Mouse (Mus musculus): ENCODE data around the gene Dph1.

Gene Dph1

DNA sequence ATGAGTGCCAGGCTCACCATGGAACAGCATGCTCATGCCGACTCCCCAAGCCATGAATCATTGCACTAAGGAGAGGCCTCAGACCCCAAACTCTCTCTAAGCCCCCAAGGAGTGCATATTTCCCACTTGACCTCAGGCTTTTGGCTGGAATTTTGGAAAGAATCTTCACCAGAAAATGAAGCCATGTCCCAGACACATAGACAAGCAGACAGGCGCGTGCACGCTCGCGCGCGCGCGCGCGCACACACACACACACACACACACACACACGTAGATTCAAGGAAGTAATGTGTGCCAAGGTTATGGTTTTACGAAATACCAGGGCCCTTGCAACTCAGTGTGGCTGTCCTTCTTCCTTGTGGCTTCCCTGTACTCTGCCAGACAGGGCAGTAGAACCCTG lies 32.6 kb downstream of the Dph1 start:
- no peak for DNase-seq (ENCODE audit: low spot score)

DNA sequence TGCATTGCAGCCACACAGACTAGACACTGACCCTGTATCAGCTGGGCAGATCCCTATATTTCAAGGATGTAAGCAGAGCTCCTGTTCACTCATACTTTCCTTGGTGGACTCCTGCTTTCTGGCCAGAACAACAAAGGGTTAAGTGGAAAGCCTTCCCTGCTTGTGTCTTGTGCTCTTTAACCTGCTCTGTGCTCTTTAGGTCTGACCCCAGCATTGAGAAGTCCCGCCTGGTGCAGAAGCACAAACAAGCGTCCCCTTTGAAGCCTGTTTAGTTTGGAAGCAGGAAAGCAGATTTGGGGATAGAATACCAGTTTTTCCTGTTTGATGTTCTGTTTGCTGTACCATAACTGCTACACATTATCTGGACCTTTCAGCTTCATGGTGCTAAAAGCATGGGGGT lies 33.1 kb downstream of the Dph1 start:
- DNase-seq (ENCODE audit: low spot score) = no peak

DNA sequence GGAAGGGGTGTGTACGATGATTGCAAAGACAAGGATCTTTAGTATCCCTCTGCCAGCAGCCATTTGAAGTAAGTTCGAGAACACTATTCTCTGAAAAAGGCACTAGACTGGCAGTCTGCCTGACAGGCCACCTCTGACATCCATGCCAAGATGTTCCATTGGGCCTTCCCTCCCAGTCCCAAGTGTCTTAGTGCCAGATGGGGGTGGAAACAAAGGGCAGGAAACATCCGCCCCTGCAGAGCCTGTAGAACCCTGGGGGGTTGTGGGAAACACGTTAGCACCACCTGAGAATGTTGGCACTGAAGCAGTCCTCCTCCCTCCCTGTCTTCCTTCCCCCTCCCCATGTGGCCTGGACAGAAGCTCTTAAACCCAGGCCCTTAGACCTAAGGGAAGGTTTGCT lies 34.0 kb downstream of the Dph1 start:
- no peak for DNase-seq (ENCODE audit: low spot score)

- no peak for DNase-seq (ENCODE audit: low spot score)
Measured at GRCm38 (mm10) chr11:75156416-75156815, 34.6 kb downstream of the Dph1 start.

DNA sequence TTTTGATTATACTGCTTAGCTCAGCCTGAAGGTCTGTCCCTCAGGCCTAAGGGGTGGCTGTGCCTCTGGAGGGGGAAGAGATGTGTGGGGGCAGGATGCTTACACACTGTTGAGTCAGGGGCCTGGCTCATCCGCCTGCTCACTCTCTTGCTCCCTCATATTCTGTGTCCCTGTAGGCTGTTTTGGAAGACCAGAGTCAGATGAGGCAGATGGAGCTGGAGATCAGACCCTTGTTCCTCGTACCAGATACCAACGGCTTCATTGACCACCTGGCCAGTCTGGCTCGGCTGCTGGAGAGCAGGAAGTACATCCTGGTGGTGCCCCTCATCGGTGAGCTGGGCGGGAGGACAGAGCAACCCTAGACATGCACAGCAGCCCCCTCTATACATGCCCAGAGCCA lies 35.1 kb downstream of the Dph1 start:
- DNase-seq (ENCODE audit: low spot score) = no peak

DNA sequence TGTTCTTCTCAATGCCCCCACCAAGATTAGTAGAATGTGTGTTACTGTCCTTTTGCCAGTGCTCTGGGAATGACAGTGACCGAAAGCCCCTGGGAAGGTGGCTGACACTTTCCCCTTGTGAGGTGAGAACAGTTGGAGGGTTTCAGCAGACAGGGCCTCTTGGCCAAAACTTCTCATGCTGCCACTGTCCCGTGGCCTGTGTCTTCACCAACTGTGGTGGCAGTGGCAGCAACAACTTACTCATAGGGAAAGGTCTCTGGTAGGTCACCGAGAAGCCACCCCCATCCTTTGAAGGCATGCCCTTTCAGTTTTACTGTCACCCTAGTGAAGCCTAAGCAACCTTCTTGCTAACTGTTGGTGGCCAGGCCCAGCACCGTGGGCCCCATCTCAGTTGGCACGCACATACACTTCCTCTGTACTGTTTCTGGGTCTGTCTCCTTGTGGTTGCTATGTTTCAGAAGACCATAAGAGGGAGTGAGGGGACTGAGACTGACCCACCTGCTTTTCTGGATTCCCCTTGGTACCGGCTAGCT lies 36.9 kb downstream of the Dph1 start:
- DNase-seq (ENCODE audit: low spot score) = no peak

GRCm38 (mm10) chr11:75152603-75153557 lies 38.2 kb downstream of the Dph1 start:
- no peak for DNase-seq (ENCODE audit: low spot score)

- no peak for DNase-seq (ENCODE audit: low spot score)
Measured at GRCm38 (mm10) chr11:75150346-75150745, 40.7 kb downstream of the Dph1 start.

- no peak for DNase-seq (ENCODE audit: low spot score)
Measured at GRCm38 (mm10) chr11:75148332-75149035, 42.6 kb downstream of the Dph1 start.

- DNase-seq (ENCODE audit: low spot score) = no peak
Measured at GRCm38 (mm10) chr11:75147846-75148168, 43.2 kb downstream of the Dph1 start.

DNA sequence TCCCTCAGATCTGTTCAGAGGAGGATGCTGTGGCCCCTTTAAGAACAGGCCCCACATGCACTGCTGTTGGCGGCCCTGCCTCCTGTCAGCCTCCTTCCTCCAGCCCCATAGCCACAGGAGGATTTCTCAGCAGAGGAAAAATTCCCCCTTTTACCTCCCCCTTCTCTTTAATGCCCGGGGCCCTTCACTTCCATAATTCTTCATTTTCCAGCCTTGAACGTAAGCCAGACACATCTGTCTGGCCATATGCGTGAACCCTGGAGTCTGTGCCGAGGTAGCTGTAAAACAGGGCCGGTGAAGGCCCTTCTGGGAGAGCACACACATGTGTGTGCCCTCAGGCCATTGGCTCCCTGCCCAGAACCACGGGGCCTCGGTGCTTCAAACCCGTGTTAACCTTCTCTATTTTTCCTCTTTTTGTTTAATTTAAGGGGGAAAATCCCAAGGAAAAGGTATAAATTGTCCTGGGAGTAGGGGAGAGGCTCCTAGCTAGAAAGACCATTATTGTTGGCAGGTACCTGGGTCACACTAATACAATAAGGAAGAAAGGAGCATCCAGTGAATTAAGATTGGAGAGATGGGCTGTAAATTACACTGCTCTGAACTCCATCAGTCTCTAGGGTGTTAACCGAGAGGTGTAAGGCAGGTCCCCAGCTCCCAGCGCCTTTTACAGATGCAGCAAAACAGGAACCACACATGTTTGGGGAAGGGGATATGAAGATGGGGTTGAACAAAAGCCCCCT lies 43.8 kb downstream of the Dph1 start:
- DNase-seq (ENCODE audit: low spot score) = no peak

- no peak for DNase-seq (ENCODE audit: low spot score)
Measured at GRCm38 (mm10) chr11:75145841-75146240, 45.2 kb downstream of the Dph1 start.

GRCm38 (mm10) chr11:75142749-75143148 lies 48.3 kb downstream of the Dph1 start:
- no peak for DNase-seq (ENCODE audit: low spot score)

DNA sequence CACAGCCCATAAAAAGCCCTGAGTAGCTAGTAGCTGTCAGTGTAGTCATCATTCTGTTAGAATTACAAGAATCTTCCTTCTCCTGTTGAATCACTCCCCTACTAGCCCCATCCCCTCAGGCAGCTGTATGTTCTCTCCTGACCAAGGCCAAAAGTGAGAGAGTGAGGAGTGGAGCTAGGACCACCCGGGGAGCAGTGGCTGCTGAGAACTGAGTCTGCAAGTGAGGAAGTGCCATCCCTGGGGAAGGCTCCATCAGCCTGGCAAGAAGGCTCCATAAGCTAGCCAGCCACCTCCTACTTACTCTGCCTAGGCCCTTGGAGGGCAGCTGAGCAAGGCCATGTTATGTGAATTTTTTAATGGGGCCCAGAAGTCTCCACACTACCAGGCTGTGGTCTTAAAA lies 49.1 kb downstream of the Dph1 start:
- no peak for DNase-seq (ENCODE audit: low spot score)

- DNase-seq (ENCODE audit: low spot score) = no peak
Measured at GRCm38 (mm10) chr11:75141038-75141437, 50.0 kb downstream of the Dph1 start.

DNA sequence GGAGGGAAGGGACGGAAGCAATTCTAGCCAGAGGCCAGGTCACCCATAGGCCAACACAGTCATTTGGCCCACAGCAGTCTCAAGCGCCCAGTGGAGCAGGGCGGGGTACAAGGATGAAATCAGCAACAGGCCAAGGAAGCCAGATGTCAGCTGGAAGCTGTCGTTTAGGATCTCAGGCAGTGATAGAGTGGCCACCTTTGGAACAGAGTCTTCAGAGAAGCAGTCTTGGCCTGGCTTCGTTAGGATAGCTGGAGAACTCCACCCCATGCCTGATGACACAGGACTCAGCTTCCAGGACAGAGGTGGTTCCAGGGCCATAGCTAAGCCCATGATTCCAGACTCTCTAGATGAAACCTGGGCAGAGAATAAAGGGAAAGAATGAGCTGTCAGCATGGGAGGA lies 50.6 kb downstream of the Dph1 start:
- no peak for DNase-seq (ENCODE audit: low spot score)

DNA sequence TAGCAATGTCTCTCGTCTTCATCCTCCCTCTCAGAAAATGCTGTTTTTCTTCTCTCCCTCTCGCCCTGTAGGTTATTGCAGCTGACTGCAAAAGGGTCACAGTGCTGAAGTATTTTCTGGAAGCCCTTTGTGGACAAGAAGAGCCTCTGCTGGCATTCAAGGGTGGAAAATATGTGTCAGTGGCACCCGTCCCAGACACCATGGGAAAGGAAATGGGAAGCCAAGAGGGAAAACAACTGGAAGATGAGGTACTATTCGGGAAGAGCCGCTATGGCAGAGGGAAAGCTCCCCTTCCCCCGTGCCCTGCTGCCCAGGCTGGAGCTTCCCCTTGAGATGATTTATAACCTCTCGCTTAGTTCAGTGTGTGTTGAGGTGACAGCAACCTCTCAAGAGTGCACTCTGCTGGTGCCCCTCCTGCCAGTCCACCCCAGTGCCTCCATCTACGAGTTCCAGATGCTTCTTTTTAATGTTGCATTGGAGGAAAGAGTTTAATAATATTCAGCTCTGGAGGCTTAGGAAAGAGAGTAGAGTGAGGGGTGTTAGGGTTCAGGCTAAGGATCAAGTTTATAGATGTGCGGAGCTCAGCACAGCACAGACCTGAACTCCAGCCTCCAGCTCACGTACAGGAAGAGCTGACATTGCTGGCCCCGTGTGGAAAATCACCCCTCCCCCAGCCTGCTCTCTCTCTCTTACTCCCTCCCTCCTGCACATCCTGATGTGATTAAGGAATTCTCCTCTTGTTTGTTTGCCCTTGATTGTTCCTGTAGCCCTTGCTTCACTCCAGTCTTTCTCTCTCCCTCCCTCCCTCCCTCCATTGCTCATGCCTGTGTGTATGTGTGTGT lies 51.7 kb downstream of the Dph1 start:
- DNase-seq (ENCODE audit: low spot score) = no peak

DNA sequence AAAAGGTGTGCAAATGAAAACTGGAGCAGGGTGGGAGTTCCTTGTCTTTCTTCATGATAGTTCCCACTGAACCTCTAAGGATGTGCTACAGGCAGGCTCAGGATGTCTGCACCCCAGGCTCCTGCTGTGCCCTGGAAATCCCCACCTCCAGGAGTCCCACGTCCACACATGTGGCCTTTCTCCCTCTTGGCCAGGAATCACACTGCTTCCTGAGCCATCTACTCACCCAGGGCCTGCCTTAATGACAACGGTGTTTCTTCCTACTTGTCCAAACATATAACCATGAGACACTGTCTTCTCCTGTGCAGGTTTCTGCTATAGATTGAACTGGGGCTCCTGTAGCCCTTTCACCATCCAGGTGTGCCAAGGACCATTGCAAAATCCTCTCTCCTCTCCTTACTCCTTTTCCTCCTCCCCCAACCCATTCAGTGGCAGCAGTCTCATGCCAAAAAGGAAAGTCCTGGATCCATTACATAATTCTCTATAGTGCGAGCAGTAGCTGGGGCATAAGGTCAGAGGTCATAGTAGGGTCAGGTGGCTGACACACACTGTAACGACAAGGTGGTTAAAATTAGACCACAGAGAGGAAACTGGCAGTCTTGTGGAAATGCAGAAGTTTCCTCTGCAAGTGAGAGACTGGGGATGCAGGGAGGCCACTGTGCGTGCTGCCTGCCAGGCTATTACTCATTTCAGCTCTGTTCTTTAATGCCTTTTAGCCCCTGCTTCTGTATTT lies 54.2 kb downstream of the Dph1 start:
- no peak for DNase-seq (ENCODE audit: low spot score)

- DNase-seq (ENCODE audit: low spot score) = no peak
Measured at GRCm38 (mm10) chr11:75135358-75135757, 55.7 kb downstream of the Dph1 start.

- no peak for DNase-seq (ENCODE audit: low spot score)
Measured at GRCm38 (mm10) chr11:75134485-75135068, 56.5 kb downstream of the Dph1 start.

GRCm38 (mm10) chr11:75133951-75134350 lies 57.1 kb downstream of the Dph1 start:
- no peak for DNase-seq (ENCODE audit: low spot score)

Data from urinary bladder, postnatal 25 days (tissue).